ENCODE assay signal across 7 mouse cellular contexts in genomic region chr17:8988119-8988807, GRCm38 (mm10). TPM values are rescaled to one million over a fixed set of nuclear protein-coding genes. Genes with fewer than 3 reads are reported as not detected.
DNase-seq lines count a peak whose midpoint lies in the region; ATAC-seq and TF ChIP-seq lines count a peak whose summit lies in the region.

TSS of gene 1700010I14Rik (plus strand) at chr17:8988333.

- peak; percentile 96 for DNase-seq in adrenal gland, postnatal 14 days
- DNase-seq in embryonic facial prominence, embryonic 10.5 days (ENCODE audit: low spot score), result peak; percentile 84
- DNase-seq in heart, adult 18-20 months, result peak; percentile 83
- peak; percentile 90 for DNase-seq in kidney, adult 18-20 months
- peak; percentile 83 for DNase-seq in limb, embryonic 10.5 days (ENCODE audit: low spot score)

- H3K4me3 ChIP-seq in embryonic facial prominence, embryonic 10.5 days, result peak within 1 kb of the TSS; percentile 57
- H3K4me3 ChIP-seq in limb, embryonic 10.5 days, result peak within 1 kb of the TSS; percentile 56
- peak within 1 kb of the TSS; percentile 47 for H3K4me3 ChIP-seq in midbrain, embryonic 12.5 days
- peak within 1 kb of the TSS; percentile 55 for H3K4me3 ChIP-seq in small intestine, adult 2 months (ENCODE audit: low read depth, low read length)

- TF ChIP-seq CTCF in small intestine, adult 2 months (IDR thresholded peaks at IDR 0.05; ENCODE audit: extremely low read depth, insufficient read length, insufficient replicate concordance, low read depth, low read length), result peak; percentile 46; the same call in 1 of the 2 replicates

- H3K4me1 ChIP-seq in embryonic facial prominence, embryonic 10.5 days, result peaks cover 10% of the 10 kb centered on the region
- H3K4me1 ChIP-seq in limb, embryonic 10.5 days, result peaks cover 9% of the 10 kb centered on the region
- peaks cover 16% of the 10 kb centered on the region for H3K4me1 ChIP-seq in midbrain, embryonic 12.5 days
- H3K4me1 ChIP-seq in small intestine, adult 2 months (ENCODE audit: control insufficient read depth, insufficient read depth, insufficient read length, low read length), result no peaks in the 10 kb centered on the region; the same call in 1 of the 2 replicates

- TF ChIP-seq POLR2A in small intestine, adult 2 months (IDR thresholded peaks at IDR 0.05; ENCODE audit: low read depth, low read length), result no peak

- peak; percentile 69 for ATAC-seq in midbrain, embryonic 12.5 days (ENCODE audit: low FRiP score, low read depth)

- H3K9me3 ChIP-seq in embryonic facial prominence, embryonic 10.5 days, result no peaks in the 10 kb centered on the region
- no peaks in the 10 kb centered on the region for H3K9me3 ChIP-seq in limb, embryonic 10.5 days (replicated peaks)
- no peaks in the 10 kb centered on the region for H3K9me3 ChIP-seq in midbrain, embryonic 12.5 days

- H3K4me2 ChIP-seq in midbrain, embryonic 12.5 days (replicated peaks), result peak within 1 kb of the TSS; percentile 75

- 4% methylated on average over 13 of the region's 13 CpGs for WGBS in embryonic facial prominence, embryonic 10.5 days
- 6% methylated on average over 13 of the region's 13 CpGs for WGBS in limb, embryonic 10.5 days
- WGBS in midbrain, embryonic 12.5 days, result 7% methylated on average over 13 of the region's 13 CpGs
- WGBS in small intestine, adult 2 months, result 7% methylated on average over 13 of the region's 13 CpGs

- H3K27ac ChIP-seq in embryonic facial prominence, embryonic 10.5 days (replicated peaks), result peak within 1 kb of the TSS; percentile 66
- peak within 1 kb of the TSS; percentile 67 for H3K27ac ChIP-seq in limb, embryonic 10.5 days
- 0 out of 2 replicates have a peak within 1 kb of the TSS, but pooled peaks have one; percentile 4 for H3K27ac ChIP-seq in midbrain, embryonic 12.5 days (replicated peaks)
- H3K27ac ChIP-seq in small intestine, adult 2 months (ENCODE audit: insufficient read depth, low read depth, low read length), result no peak within 1 kb of the TSS

- H3K27me3 ChIP-seq in embryonic facial prominence, embryonic 10.5 days (replicated peaks; ENCODE audit: low read depth, poor library complexity, severe bottlenecking), result no peaks in the 10 kb centered on the region
- no peaks in the 10 kb centered on the region for H3K27me3 ChIP-seq in limb, embryonic 10.5 days (ENCODE audit: low read depth, poor library complexity, severe bottlenecking)
- no peaks in the 10 kb centered on the region for H3K27me3 ChIP-seq in midbrain, embryonic 12.5 days
- no peaks in the 10 kb centered on the region for H3K27me3 ChIP-seq in small intestine, adult 2 months (ENCODE audit: control insufficient read depth, insufficient read depth, low read length)

- H3K36me3 ChIP-seq in embryonic facial prominence, embryonic 10.5 days (replicated peaks), result peaks cover 11% of the 10 kb centered on the region
- 0 out of 2 replicates have a peak, but pooled peaks cover 12% of the 10 kb centered on the region for H3K36me3 ChIP-seq in limb, embryonic 10.5 days
- peaks cover 12% of the 10 kb centered on the region; the same call in 1 of the 2 replicates for H3K36me3 ChIP-seq in midbrain, embryonic 12.5 days
- H3K36me3 ChIP-seq in small intestine, adult 2 months (ENCODE audit: control insufficient read depth, insufficient read depth, low read length), result no peaks in the 10 kb centered on the region

- H3K9ac ChIP-seq in midbrain, embryonic 12.5 days (replicated peaks), result peak within 1 kb of the TSS; percentile 49; the same call in 1 of the 2 replicates

RNA-seq across cellular contexts. Expression of gene 1700010I14Rik, which starts in this region (rescaled TPM):
- 1.7 and 1.9 TPM in 2 replicates for total RNA-seq in adrenal gland, postnatal 14 days (2021)
- 2.0 and 2.6 TPM in 2 replicates for polyA plus RNA-seq in embryonic facial prominence, embryonic 10.5 days (2016; fragmentation: Nextera tagmentation; extraction: Ambion mirVana)
- total RNA-seq in heart, adult 18-20 months (2021), result under 1 TPM in 1 of 2 experiments, not detected in 1; 0.18 TPM
- polyA plus RNA-seq in limb, embryonic 10.5 days (2016; fragmentation: Nextera tagmentation; extraction: Ambion mirVana), result 2.0 and 2.4 TPM in 2 replicates
- 3.2 and 3.6 TPM in 2 replicates for polyA plus RNA-seq in midbrain, embryonic 12.5 days (2016; fragmentation: Nextera tagmentation; extraction: Ambion mirVana)
- 0.14 TPM in 1 of 2 replicates, not detected in the other for polyA plus RNA-seq in small intestine, adult 2 months (2012; rRNA removed)

Comparison
In these comparisons a context has a peak if more than half of its experiments do, and no peak if none do; other contexts are left out.
1. Peak in DNase-seq in heart, adult 18-20 months; RNA of the gene not detected or under 1 TPM.